Mouse (Mus musculus) cerebellum, adult 9-11 months (tissue): Measurements from ENCODE around the gene Slc5a7.

Source experiments
- DNase-seq: peaks from one replicate; pipeline ENCODE4 v3.0.0; 2022

Slc5a7 gene

DNA sequence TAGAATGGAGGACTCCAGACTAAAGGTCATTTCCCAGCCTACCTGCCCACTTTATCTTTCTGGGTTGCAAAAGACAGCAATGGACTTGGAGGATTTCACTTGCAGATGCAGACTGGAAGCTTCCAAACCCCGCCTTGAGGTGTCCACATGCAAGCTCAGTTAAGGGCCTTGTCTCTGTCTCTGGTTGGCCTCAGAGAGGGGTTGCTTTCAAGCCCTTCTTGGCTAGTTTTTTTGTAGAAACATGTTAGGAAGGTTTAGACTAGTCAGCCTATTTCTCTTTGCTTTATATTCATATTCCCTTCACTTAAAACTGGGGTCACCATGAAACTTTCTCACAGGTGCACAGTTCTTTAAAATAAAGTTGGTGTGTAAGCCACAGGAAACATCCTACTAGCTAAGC lies at the start of gene Slc5a7:
TSS of gene Slc5a7 (minus strand) at position 101 of the 400 bp plus-strand sequence.
- DNase-seq: no peak

DNA sequence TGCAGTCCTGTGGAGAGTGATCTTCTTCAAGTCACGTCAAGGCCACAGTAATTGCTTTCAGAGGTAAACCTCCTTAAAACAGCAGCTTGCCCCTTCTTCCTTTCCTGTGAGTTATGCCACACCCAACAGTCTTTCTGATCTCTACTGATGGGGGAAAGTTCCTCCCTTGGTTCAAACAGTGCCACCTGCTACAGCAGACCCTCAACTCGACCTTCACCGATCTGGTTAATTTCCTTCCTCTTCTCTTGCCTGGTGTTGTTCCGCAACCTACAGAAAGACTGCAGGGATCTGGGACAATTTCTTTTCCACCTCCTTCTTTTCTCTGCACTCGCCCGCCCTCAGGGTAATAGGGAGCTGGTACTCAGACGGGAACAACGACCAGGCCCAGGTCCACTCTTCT lies 48.8 kb upstream of the Slc5a7 start:
- no peak for DNase-seq

DNA sequence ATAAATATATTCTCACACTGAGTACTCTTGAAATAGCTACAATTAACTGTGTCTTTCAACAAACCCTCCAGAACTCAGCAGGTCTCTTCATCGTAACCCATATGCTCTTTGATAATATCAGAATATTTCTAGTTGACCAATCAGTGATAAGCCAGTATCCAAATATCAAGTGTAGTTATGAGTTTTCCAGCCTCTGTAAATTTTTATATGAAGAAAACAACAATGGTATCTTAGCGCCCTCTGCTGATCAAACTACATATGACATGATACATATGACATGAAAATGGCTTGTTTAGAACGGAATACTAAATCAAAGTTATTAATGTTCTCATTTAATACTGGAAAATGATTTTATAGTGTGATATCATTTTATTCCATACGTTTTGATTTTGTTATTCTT lies 44.6 kb upstream of the Slc5a7 start:
- DNase-seq: no peak

DNA sequence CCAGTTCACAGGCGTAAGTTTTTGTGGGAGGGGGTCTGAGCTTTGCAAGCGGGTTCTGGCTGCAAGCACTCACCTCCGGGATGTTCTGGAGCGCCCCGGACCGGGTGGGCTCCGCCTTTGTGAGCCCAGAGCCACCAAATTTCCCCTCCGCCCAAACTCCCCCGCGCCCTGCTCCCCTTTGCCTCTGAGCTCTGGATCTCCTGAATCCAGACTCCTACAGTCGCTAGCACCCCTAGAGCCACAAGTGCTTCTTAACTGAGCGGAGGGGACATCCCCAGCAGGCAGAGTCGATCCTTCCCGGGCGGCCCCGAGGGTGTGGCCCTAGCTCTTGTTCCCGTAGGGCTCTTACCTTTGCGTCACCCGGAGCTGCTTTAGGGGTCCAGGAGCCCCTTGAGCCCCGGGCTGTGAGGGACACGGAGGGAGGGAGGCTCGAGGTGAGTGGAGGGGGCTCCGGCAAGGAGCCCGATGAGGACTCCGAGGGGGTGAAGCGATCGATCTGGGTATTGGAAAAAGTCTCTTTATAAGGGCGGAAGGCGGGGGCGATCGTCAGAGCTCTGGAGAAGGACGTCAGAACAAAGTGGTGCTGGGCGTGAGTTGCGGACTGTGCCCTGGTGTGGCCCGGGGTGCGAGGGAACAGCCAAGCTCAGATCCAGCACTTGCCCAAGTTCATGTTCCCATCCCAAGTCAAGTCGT lies 456 bp downstream of the Slc5a7 start:
- no peak for DNase-seq

DNA sequence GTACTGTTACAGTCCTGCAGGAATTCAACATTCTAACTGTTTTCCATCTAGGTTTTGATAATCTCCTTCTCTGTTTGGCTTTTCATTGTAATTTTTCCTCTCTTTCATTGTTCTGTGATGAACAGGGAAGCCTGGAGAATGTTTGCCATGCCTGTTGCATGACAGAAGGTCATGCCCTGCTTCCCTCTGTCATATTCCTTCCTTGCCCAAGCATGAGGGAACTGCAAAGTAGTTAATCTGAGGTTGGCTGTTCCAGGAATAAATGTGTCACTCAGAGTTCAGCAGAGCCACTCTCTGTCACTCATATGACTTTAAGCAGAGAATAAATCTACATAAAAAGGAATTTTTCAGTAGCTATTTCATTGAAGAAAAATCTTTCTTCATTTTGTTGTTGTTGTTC lies 48.1 kb downstream of the Slc5a7 start:
- DNase-seq: no peak

DNA sequence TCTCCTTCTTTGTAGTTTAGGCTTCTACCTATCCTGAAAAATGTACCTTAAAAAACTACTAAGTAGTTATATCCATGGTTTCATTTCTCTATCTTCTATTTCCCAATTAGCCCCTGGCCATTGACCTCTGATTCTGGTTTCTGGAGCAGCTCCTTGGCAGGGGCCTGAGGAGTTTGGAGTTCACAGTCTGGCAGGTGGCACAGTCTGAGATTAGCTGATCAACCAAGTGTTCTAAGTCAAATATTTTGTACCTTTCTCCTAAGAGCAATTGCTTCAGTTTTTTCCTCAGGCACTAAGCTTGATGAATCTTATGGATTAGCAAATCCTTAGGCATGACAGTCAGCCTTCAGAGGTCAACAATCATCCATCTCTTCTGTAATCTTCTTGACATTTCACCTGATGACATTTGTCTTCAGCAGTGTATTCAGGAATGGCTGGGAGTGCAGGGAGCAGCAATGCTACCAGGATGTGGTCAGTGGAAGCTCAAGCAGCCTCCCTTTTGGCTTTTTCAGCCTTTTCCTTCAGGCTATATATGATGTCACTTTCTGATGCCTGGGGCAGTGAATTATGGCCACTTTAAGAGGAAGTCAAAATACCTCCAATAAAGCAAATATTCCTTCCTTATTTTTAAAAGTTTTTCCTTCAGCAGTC lies 55.1 kb downstream of the Slc5a7 start:
- DNase-seq: no peak

DNA sequence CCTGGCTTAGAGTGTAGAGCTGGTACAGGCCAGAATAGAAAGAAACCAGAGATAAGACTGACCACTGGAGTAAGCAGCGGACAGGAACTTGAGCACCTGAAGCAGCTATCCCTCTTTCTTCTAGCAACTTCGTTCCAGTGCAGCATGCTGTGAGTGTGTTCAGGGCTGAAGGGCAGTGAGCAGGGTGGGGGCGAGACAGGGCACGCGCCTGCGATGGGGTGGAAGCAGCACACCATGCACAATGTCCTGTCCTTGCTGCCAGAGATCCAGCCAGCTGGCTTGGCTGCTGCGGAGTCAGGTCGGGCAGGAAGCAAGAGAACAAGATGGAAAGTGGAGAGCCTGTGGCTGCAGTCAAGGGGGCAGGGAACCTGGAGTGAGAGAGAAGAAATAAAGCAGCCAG lies 59.4 kb downstream of the Slc5a7 start:
- DNase-seq: no peak
